Mouse (Mus musculus) yolk sac, embryonic 10.5 days (tissue): ENCODE results near the gene Plekhh3.
A peak's percentile ranks its signal among the peaks of the same experiment; 100 is the strongest.

Experiments used
- DNase-seq: peaks from one replicate; pipeline ENCODE4 v3.0.0-alpha.2; 2017; ENCODE audit warnings: low spot score

Gene Plekhh3

DNA sequence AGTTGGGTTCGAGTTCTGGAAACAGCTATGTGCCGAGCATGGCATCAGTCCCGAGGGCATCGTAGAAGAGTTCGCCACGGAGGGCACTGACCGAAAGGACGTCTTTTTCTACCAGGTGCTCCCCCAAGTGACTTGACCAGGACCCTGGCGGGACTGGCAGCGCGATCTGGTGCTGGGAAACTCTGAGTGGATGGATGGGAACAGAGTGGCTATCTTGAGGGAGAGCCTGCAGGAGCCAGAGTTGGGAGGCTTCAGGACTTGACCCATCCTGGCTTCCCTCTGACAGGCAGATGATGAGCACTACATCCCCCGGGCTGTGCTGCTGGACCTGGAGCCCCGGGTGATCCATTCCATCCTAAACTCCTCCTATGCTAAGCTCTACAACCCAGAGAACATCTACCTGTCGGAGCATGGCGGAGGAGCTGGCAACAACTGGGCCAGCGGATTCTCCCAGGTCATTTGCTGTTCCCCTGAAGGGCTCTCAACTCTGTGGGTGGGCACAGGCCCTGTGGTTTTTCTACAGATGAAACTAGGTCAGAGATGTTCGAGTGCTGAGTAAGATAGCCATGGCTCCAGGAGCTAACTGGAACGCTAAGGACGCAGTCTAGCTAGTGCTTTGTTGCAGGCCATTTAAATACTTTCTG, 50.5 kb downstream of the Plekhh3 start:
- no peak for DNase-seq

DNA sequence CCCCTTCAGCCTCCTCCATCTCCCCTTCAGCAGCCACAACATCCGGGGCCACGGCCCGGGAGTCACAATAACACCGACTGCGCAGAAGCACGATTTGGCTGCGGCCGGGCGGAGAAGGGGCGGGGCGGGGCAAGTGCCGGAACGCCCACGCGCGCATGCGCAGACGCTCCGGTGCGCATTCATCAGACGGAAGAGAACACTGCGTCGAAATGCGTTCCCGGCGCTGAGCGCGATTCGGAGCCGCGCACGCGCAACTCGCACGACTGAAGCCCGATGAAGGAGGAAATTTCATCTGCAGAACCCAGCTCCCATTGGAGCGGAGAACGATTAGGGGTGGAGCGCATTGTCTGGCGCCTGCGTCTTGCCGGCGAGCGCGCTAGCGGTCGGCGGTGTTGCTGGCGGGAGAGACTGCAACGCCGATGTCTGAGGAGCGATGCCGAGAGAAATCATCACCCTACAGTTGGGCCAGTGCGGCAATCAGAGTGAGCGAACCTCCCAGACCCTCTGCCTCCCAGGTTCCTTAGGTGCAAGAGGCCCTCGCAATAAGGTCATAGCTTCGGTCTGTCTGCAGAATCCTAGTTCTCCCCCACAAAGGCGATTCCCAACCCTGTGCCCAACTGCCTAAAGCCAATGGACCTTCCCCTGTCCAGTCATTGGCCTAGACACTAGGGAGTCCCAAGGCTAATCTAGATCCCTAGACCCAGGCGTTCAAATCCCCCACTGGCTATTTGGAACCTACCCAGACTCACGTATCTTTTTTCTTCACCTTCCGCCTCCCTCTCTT, 51.2 kb downstream of the Plekhh3 start, which contains the start of the genes Retreg3 and Tubg1:
Gene Retreg3 (minus strand): TSS at position 133 of the 784 bp plus-strand sequence.
Gene Tubg1 (plus strand): TSS at position 178 of the 784 bp plus-strand sequence.
- peak; percentile 99 for DNase-seq

DNA sequence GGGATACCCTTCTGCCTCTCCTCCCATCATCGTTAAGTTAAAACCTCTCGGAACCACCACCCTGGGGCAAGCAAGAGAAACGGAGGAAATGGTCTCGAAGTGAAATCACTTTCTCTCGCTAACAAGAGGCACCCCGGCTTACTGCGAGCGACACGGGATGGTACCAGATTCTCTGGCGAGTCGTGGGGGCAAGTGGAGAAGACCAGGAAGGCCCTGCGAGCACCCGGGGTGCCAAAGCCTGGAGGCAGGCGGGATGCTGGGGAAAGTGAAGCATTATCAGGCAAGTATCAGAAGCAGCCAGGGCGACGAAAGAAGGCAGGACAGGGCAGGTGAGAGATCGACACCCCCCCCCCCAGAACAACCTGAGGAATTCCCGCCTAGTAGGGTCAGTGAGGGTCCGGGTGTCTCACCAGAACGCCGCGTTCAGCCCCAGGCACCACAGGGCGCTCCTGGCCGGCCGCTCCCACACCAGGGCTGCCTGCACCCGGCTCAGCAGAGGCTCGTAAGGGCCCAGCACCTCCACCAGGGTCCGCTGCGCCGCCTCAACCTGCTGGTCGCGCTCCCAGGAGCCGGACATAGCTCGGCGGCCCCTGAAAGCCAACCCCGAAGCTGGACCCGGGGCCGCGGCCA, 51.9 kb downstream of the Plekhh3 start:
- no peak for DNase-seq

DNA sequence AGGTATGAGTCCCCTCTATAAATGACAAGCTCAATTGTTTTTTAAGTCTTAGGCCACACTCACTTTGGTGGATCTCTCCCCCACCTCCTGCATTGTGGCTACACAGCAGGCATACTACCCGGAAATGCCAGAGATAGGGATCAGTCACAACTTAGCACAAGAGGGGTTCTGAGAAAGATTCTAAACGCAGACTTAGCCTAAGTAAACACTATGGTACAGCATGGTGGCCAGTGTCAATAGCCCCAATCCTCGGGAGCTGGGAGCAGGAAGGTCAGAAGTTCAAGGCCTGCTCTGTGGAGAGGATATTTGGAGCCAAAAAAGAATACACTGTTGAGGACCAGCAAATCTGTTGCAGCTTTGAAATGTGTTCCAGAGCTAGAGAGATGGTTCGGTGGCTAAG, 53.0 kb downstream of the Plekhh3 start:
- DNase-seq, result peak; percentile 63

DNA sequence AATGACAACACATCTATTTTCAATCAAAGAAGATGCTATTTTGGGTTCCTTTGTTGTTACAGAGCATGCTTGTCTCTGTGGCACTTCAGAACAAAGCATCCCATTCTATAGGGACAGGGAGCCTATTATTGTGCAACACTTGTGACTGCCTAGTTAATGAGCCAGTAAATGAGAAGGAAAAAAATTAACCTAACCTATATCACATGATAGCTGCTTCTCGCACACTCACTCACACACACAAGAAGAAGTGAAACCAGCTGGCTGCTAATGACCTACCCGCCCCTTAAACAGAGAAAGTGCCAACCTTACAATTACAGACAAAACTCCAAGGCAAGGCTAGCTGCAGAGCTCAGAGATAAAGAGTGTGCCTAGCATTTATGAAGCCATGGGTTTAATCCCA, 55.6 kb downstream of the Plekhh3 start:
- DNase-seq, result no peak
